Mouse (Mus musculus) T-helper 17 cell (primary cell): Measurements from ENCODE around the gene Gm9603.
"Not testable (repeated sequence)": the region's sequence is repeated elsewhere in the genome, so short reads cannot be mapped to it uniquely, and the experiment has no call there.

Experiments
- in situ Hi-C, 2 experiments: fragments of 300-600 bp; cut with MboI, MseI; formaldehyde crosslinking; loops; 1 replicate in 1 of 2; 2 replicates in 1 of 2; pipeline ENCODE4 v1.15.1; 2025; ENCODE audit warnings: high pct_unique_total_duplicates in 2 of 2

Gm9603 gene

DNA sequence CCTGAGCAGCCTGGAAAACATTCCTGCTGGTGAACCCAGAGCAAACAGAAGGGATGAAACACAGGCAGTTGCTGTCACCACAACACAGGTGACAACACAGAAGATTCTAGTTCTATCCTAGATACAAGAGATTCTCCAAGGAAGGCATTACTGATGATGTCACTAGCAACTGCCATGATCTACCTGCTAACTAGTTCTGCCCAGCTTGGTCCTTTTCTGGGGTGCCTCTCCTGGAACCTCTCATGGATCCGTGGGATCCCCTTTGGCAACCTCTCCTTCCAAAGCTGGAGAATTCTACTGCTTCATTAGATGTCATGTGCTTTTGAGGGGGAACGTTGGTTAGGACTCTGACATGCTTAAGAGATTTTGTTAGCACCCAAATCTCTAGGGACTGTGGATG is at the start of gene Gm9603:
Gm9603 (minus strand) TSS at position 101 of the 400 bp plus-strand sequence.
- in situ Hi-C loops, result loop anchor here in 1 of 2 experiments (25.0 kb wide), 2 partner anchors 525 to 1425 kb away; partner anchors contain the start of gene Gm21560

DNA sequence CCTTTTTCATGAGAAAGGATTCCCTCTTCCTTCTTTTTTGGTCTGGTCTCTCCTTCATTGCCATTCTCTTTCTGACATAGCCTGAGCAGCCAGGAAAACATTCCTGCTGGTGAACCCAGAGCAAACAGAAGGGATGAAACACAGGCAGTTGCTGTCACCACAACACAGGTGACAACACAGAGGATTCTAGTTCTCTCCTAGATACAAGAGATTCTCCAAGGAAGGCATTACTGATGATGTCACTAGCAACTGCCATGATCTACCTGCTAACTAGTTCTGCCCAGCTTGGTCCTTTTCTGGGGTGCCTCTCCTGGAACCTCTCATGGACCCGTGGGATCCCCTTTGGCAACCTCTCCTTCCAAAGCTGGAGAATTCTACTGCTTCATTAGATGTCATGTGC is 54.3 kb downstream of the Gm9603 start, which contains the start of gene Gm8265:
Gm8265 (minus strand) TSS at position 101 of the 400 bp plus-strand sequence.
- in situ Hi-C loops, result not testable (repeated sequence)
